Mouse (Mus musculus) liver, embryonic 12.5 days (tissue): ENCODE measurements around the gene Cfl1. TPM values are rescaled to one million over a fixed set of nuclear protein-coding genes. Genes with fewer than 3 reads are reported as not detected.

Source experiments
- ATAC-seq: fragments of 200-750 bp; cut with Nextera tagmentation; 2 replicates; pipeline ENCODE4 v1.8.0; 2017; ENCODE audit warnings: moderate number of reproducible peaks, mild to moderate bottlenecking, moderate library complexity
- H3K27ac ChIP-seq: fragments of 300-500 bp; sonication (generic); 2 replicates; pipeline ENCODE4 v1.5.1; 2016; ENCODE audit warnings: mild to moderate bottlenecking
- H3K27me3 ChIP-seq: fragments of 300-500 bp; sonication (generic); replicated peaks from 2 replicates; pipeline ENCODE4 v1.6.1; 2016; ENCODE audit warnings: mild to moderate bottlenecking, moderate library complexity
- H3K36me3 ChIP-seq: fragments of 300-500 bp; sonication (generic); 2 replicates; pipeline ENCODE4 v1.6.1; 2016; ENCODE audit warnings: mild to moderate bottlenecking, moderate library complexity
- H3K4me1 ChIP-seq: fragments of 300-500 bp; sonication (generic); 2 replicates; pipeline ENCODE4 v1.6.1; 2016
- H3K4me2 ChIP-seq: fragments of 300-500 bp; sonication (generic); 2 replicates; pipeline ENCODE4 v1.6.1; 2016; ENCODE audit warnings: mild to moderate bottlenecking, moderate library complexity
- H3K4me3 ChIP-seq: fragments of 300-500 bp; sonication (generic); 2 replicates; pipeline ENCODE4 v1.5.1; 2016; ENCODE audit warnings: mild to moderate bottlenecking, moderate library complexity
- H3K9ac ChIP-seq: fragments of 300-500 bp; sonication (generic); 2 replicates; pipeline ENCODE4 v1.6.1; 2016; ENCODE audit warnings: mild to moderate bottlenecking, moderate library complexity
- H3K9me3 ChIP-seq: fragments of 300-500 bp; sonication (generic); replicated peaks from 2 replicates; pipeline ENCODE4 v1.6.1; 2016; ENCODE audit warnings: mild to moderate bottlenecking, moderate library complexity
- WGBS: fragments of 180-500 bp; shearing (Covaris S2); methylation state at CpG from one replicate; pipeline ENCODE4 v1.1.7; 2016; ENCODE audit not compliant: insufficient replicate concordance; 5-methylcytosine and 5-hydroxymethylcytosine counted together
- polyA plus RNA-seq: library from polyadenylated mRNA; unstranded; fragments of >200 nt; fragmentation: Nextera tagmentation; extraction: Ambion mirVana; gene quantifications from 2 replicates; pipeline ENCODE4 v1.2.1, GENCODE M21; 2016

Cfl1 gene
- polyA plus RNA-seq, 1 experiment from 2014 or later = 1,523 TPM

GRCm38 (mm10) chr19:5471846-5472245, 18.4 kb upstream of the Cfl1 start:
- 73% methylated on average over 5 of the region's 5 CpGs for WGBS
- peaks cover 31% of the 10 kb centered on the region for H3K27me3 ChIP-seq

GRCm38 (mm10) chr19:5472857-5473256, 17.4 kb upstream of the Cfl1 start:
- 0 out of 2 replicates have a peak overlapping the region, but pooled peaks have one; percentile 88 for H3K4me2 ChIP-seq
- H3K9me3 ChIP-seq = no peaks in the 10 kb centered on the region
- no peak overlapping the region for H3K27ac ChIP-seq
- H3K4me3 ChIP-seq = no peak overlapping the region
- H3K36me3 ChIP-seq = no peaks in the 10 kb centered on the region
- H3K9ac ChIP-seq = no peak overlapping the region
- H3K4me1 ChIP-seq = peaks cover 36% of the 10 kb centered on the region
- 58% methylated on average over 3 of the region's 3 CpGs for WGBS
- no peak for ATAC-seq
- H3K27me3 ChIP-seq = peaks cover 31% of the 10 kb centered on the region

More at GRCm38 (mm10) chr19:5471846-5472245, 18.4 kb upstream of the Cfl1 start:
- Histone ChIP-seq H3K4me3 (no peak overlapping the region), H3K9me3 (no peaks in the 10 kb centered on the region), H3K9ac (no peak overlapping the region), H3K4me1 (peaks cover 36% of the 10 kb centered on the region), H3K27ac (no peak overlapping the region), H3K4me2 (no peak overlapping the region), H3K36me3 (peaks cover 6% of the 10 kb centered on the region)
- no peak for ATAC-seq

DNA sequence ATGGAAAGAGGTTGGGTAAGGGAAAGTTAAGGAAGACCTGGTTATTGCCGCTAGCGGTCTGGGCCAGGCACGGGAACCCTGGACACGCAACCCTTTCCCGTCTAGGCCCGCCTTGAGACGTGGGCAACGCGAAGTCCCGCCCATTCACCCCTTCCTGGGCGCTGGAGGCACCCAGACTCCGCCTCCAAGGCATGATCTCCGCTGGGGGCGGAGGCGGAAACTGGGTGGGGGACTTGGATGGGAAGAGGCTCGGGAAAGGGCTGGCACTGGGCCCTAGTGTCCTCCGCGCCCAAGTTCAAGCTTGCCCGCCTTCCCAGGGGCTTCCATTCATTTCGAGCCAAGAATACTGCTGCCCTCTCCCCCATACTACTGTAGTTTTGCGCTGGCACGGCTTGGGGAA, 16.5 kb upstream of the Cfl1 start, which contains the start of gene Efemp2:
Gene Efemp2, plus strand, starts transcription at position 235 of the 400 bp plus-strand sequence.
- Histone ChIP-seq H3K4me1 (peaks cover 31% of the 10 kb centered on the region), H3K9me3 (no peaks in the 10 kb centered on the region), H3K4me2 (peak within 1 kb of the TSS; percentile 88), H3K27ac (peak within 1 kb of the TSS; percentile 65), H3K27me3 (peaks cover 31% of the 10 kb centered on the region), H3K4me3 (peak within 1 kb of the TSS; percentile 61), H3K36me3 (0 out of 2 replicates have a peak, but pooled peaks cover 5% of the 10 kb centered on the region), H3K9ac (peak within 1 kb of the TSS; percentile 67)
- peak; percentile 70 for ATAC-seq
- 2% methylated on average over 22 of the region's 22 CpGs for WGBS

DNA sequence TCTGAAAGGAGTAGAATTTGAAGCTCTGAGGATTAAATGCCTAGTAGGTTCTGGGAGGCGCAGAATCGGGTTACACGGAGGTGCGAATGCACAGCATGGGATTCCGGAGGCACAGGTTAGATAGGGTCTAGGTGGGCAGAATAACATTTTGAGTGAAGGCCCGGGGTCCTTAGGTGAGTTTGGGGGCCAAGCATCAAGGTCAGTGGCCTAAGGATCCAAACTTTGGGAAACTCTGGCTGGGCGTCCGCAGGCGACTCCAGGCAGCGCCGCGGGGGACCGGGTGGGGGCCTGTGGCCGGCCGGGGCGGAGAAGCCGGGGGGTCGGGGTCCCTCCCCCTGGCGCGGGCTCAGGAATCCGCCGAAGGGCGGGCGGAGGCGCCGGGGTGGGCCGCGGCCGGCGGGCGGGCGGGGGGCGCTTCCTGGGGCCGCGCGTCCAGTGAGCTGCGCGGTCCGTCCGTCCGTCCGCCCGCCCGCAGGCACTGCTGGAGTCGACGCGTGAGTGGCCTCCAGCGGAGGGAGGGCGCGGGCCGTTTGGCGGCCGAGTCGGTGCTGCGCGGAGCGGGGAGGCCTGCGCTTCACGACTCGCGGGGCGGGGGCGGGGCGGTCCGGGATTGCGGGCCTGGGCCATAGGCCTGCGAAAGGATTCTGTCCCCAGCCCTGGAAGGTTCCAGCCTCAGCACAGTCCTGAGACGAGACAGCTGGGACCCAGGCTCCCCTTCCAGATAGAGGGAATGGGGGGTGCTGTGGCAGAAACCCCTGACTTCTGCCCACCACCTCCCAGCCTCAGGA, 15.8 kb upstream of the Cfl1 start:
- ATAC-seq = no peak
- Histone ChIP-seq H3K27ac (peak overlapping the region; percentile 65), H3K36me3 (0 out of 2 replicates have a peak, but pooled peaks cover 5% of the 10 kb centered on the region), H3K4me2 (peak overlapping the region; percentile 88), H3K4me3 (peak overlapping the region; percentile 61), H3K27me3 (peaks cover 31% of the 10 kb centered on the region), H3K9ac (peak overlapping the region; percentile 67), H3K4me1 (peaks cover 31% of the 10 kb centered on the region), H3K9me3 (no peaks in the 10 kb centered on the region)
- 2% methylated on average over 58 of the region's 68 CpGs for WGBS

DNA sequence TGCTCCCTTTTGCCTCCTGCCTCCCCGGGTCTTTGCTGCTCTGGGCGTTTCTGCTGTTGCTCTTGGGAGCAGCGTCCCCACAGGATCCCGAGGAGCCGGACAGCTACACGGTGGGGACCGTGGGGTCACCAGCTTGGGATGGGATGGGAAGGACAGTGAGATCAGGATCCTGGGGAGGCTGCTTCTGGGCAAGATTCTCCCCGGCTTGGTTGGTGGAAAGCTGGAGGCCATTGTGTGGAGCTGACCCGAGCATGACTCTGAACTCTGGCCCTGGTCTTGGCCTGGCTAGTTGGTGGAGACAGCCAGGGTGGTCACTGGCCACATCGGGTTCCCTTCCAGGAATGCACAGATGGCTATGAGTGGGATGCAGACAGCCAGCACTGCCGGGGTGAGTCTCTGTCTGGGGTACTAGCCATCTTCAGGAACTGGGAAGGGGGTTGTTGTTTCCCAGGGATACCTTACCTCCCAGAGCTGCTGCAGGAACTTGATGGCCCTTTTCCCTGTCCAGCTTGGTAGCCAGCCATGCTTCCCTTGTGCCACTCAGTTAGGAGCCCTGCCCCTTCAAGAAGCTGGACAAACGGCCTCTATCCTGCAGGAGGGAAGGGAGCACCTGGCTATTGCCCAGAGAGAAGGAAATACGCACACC, 15.1 kb upstream of the Cfl1 start:
- Histone ChIP-seq H3K27ac (peak overlapping the region; percentile 65), H3K36me3 (0 out of 2 replicates have a peak, but pooled peaks cover 5% of the 10 kb centered on the region), H3K4me1 (peaks cover 31% of the 10 kb centered on the region), H3K9me3 (no peaks in the 10 kb centered on the region), H3K4me3 (peak overlapping the region; percentile 61), H3K9ac (peak overlapping the region; percentile 67), H3K4me2 (peak overlapping the region; percentile 88), H3K27me3 (peaks cover 31% of the 10 kb centered on the region)
- 42% methylated on average over 13 of the region's 13 CpGs for WGBS
- ATAC-seq = no peak; the same call in 1 of the 2 replicates

DNA sequence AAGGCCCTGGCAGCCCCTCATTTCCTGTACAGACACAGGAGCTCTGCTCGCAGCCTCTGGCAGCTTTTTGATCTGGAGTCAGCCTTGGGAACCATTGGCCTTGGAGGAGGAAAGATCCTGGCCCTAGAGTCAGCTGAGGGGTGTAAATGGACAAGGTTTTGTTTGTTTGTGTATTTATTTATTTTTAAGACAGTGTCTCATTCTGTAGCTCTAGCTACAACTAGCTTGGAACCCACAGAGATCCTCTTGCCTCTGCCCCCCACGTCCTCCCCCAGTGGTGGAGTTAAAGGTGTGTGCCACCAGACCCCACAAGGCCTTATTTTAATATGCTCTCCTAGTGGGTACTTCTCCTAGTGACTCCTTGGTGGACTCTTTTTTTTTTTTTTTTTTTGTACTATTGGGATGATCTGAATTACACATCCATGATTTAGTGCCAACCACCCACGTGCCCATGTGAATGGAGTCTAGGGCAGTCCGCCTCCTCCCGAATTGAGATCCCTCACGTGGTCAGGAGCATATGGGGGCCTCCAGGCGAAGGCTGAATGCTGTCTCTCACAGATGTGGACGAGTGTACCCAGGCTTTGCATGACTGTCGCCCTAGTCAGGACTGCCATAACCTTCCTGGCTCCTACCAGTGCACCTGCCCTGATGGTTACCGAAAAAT, 13.1 kb upstream of the Cfl1 start:
- Histone ChIP-seq H3K9me3 (no peaks in the 10 kb centered on the region), H3K9ac (no peak overlapping the region), H3K27me3 (peaks cover 31% of the 10 kb centered on the region), H3K4me1 (peaks cover 31% of the 10 kb centered on the region), H3K4me3 (no peak overlapping the region), H3K27ac (no peak overlapping the region), H3K36me3 (peaks cover 15% of the 10 kb centered on the region), H3K4me2 (no peak overlapping the region)
- no peak for ATAC-seq
- WGBS = 70% methylated on average over 10 of the region's 10 CpGs

DNA sequence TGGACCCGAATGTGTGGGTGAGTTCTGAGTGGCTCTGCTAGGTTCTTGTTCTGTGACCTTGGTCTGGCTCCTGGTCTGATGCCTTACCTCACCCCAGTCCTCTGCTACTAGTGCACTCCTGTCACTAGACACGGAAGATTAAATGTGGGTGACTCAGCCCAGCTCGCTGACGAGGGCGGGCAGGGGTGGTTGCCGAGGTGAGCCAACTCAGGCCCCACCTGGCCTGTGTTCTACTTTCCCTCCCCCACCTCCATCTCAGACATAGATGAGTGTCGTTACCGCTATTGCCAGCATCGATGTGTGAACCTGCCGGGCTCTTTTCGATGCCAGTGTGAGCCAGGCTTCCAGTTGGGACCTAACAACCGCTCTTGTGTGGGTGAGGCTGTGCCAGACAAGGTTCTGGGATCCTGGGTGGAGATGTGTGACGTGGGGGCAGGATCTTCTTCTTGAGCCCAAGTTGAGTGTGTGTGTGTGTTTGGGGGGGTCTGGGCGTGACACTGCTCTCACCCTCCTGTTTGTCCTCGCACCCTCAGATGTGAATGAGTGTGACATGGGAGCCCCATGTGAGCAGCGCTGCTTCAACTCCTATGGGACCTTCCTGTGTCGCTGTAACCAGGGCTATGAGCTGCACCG, 12.5 kb upstream of the Cfl1 start:
- H3K4me2 ChIP-seq = no peak overlapping the region
- no peaks in the 10 kb centered on the region for H3K9me3 ChIP-seq
- WGBS = 83% methylated on average over 18 of the region's 18 CpGs
- peaks cover 31% of the 10 kb centered on the region for H3K27me3 ChIP-seq
- peaks cover 31% of the 10 kb centered on the region for H3K4me1 ChIP-seq
- ATAC-seq = no peak
- no peak overlapping the region for H3K27ac ChIP-seq
- peaks cover 22% of the 10 kb centered on the region for H3K36me3 ChIP-seq
- H3K4me3 ChIP-seq = no peak overlapping the region
- H3K9ac ChIP-seq = no peak overlapping the region

- Histone ChIP-seq H3K4me1 (peaks cover 19% of the 10 kb centered on the region), H3K27me3 (peaks cover 11% of the 10 kb centered on the region), H3K9me3 (no peaks in the 10 kb centered on the region), H3K4me2 (no peak overlapping the region), H3K4me3 (no peak overlapping the region), H3K9ac (no peak overlapping the region), H3K36me3 (peaks cover 44% of the 10 kb centered on the region), H3K27ac (no peak overlapping the region)
- 77% methylated on average over 10 of the region's 10 CpGs for WGBS
- ATAC-seq = no peak
Observed at GRCm38 (mm10) chr19:5480016-5480415, 10.2 kb upstream of the Cfl1 start.

DNA sequence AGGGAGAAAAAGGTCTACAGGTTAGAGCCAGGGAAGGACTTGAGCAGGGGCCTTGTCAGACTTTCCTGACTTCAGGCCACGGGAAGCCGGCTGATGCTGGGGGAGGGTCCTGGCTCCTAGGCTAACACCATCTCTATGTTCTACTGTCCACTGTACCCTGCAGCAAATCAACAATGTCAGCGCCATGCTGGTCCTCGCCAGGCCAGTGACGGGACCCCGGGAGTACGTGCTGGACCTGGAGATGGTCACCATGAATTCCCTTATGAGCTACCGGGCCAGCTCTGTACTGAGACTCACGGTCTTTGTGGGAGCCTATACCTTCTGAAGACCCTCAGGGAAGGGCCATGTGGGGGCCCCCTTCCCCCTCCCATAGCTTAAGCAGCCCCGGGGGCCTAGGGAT, 8.9 kb upstream of the Cfl1 start:
- no peak for ATAC-seq
- no peak overlapping the region for H3K4me2 ChIP-seq
- WGBS = 83% methylated on average over 10 of the region's 10 CpGs
- H3K9ac ChIP-seq = no peak overlapping the region
- H3K27ac ChIP-seq = no peak overlapping the region
- H3K27me3 ChIP-seq = no peaks in the 10 kb centered on the region
- H3K36me3 ChIP-seq = peaks cover 58% of the 10 kb centered on the region
- H3K4me3 ChIP-seq = no peak overlapping the region
- H3K4me1 ChIP-seq = peaks cover 10% of the 10 kb centered on the region
- no peaks in the 10 kb centered on the region for H3K9me3 ChIP-seq

GRCm38 (mm10) chr19:5483386-5484359, 6.6 kb upstream of the Cfl1 start:
- H3K4me1 ChIP-seq = peaks cover 28% of the 10 kb centered on the region
- H3K36me3 ChIP-seq = peaks cover 53% of the 10 kb centered on the region
- no peak overlapping the region for H3K4me2 ChIP-seq
- no peaks in the 10 kb centered on the region for H3K9me3 ChIP-seq
- no peak overlapping the region for H3K4me3 ChIP-seq
- H3K9ac ChIP-seq = no peak overlapping the region
- no peaks in the 10 kb centered on the region for H3K27me3 ChIP-seq
- ATAC-seq = no peak
- WGBS = 81% methylated on average over 19 of the region's 19 CpGs
- H3K27ac ChIP-seq = no peak overlapping the region

DNA sequence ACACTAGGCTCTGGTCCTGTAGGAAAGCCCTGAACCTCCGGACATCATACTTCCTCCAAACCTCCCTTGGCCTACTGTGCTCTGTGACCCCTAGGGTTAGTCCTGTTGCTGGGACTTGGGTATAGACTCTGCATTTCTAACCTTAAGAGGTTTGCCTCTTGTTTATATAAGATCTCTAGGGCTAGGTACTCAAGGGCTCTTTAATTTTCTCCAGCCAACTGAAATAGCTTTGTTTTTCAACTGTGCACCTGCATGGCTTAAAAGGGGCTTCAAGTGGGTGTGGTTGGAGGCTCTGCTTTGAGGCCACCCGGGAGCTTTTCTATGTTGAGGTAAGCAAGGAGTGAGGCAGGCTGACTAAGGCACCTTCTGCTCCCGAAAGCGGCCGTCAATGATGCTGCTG, 5.8 kb upstream of the Cfl1 start:
- Histone ChIP-seq H3K36me3 (peaks cover 53% of the 10 kb centered on the region), H3K27me3 (no peaks in the 10 kb centered on the region), H3K9me3 (no peaks in the 10 kb centered on the region), H3K4me3 (no peak overlapping the region), H3K27ac (no peak overlapping the region), H3K9ac (no peak overlapping the region), H3K4me1 (peaks cover 33% of the 10 kb centered on the region), H3K4me2 (no peak overlapping the region)
- no peak for ATAC-seq
- 85% methylated on average over 5 of the region's 5 CpGs for WGBS
